Comparison of ENCODE assay signal across 10 mouse cellular contexts in genomic region chr12:105248763-105249233, GRCm38 (mm10). TPM values are rescaled to one million over a fixed set of nuclear protein-coding genes. Genes with fewer than 3 reads are reported as not detected.
A peak's percentile ranks its signal among the peaks of the same experiment; 100 is the strongest.
DNase-seq lines count a peak whose midpoint lies in the region; ATAC-seq and TF ChIP-seq lines count a peak whose summit lies in the region.
"Had no signal": no experiment of that assay in that cellular context is flagged by ENCODE, and none has a peak within 500 bp of the region (broad histone marks: within the 10 kb centered on the region; RNA-seq: fewer than 3 reads in every experiment).

No protein-coding gene starts in this region.

- H3K4me2 ChIP-seq in hindbrain, embryonic 12.5 days (replicated peaks), result peak overlapping the region; percentile 38
- H3K4me2 ChIP-seq in limb, embryonic 14.5 days (replicated peaks; ENCODE audit: low read depth, low read length, severe bottlenecking), result peak overlapping the region; percentile 35

- ATAC-seq in hindbrain, embryonic 12.5 days (ENCODE audit: low FRiP score), result peak; percentile 65; the same call in 1 of the 2 replicates
- peak; percentile 34; the same call in 1 of the 2 replicates for ATAC-seq in limb, embryonic 14.5 days (ENCODE audit: low FRiP score, low read depth)

- H3K4me3 ChIP-seq in hindbrain, embryonic 12.5 days, result no peak overlapping the region
- H3K4me3 ChIP-seq in limb, embryonic 14.5 days (replicated peaks; ENCODE audit: low read length), result no peak overlapping the region
- H3K4me3 ChIP-seq: myocyte had no signal

- no peak overlapping the region for H3K9ac ChIP-seq in hindbrain, embryonic 12.5 days
- H3K9ac ChIP-seq in limb, embryonic 14.5 days (ENCODE audit: low read depth, low read length, severe bottlenecking), result no peak overlapping the region

- WGBS in hindbrain, embryonic 12.5 days, result 6% methylated on average over 9 of the region's 9 CpGs
- WGBS in limb, embryonic 14.5 days, result 2% methylated on average over 9 of the region's 9 CpGs

- peaks cover 28% of the 10 kb centered on the region for H3K4me1 ChIP-seq in hindbrain, embryonic 12.5 days
- H3K4me1 ChIP-seq in limb, embryonic 14.5 days (ENCODE audit: control insufficient read depth, insufficient read depth, low read length), result peaks cover 7% of the 10 kb centered on the region

- peak; percentile 5 to 14 for DNase-seq in cerebellum, adult 18-20 months
- DNase-seq in cerebellum, adult 8-10 months, result no peak
- DNase-seq in cerebellum, postnatal 36 days, result peak; percentile 6 to 22
- peak; percentile 11 for DNase-seq in limb, embryonic 14.5 days (ENCODE audit: low spot score)
- DNase-seq in retina, postnatal 1 day, result peak; percentile 17
- no peak for DNase-seq in right cerebral cortex, postnatal 25 days
- no peak for DNase-seq in B cell, adult 2 months

- no peaks in the 10 kb centered on the region for H3K36me3 ChIP-seq in hindbrain, embryonic 12.5 days
- no peaks in the 10 kb centered on the region for H3K36me3 ChIP-seq in limb, embryonic 14.5 days (ENCODE audit: control insufficient read depth, insufficient read depth, low read length)

- no peaks in the 10 kb centered on the region; the same call in 1 of the 2 replicates for H3K27me3 ChIP-seq in hindbrain, embryonic 12.5 days
- H3K27me3 ChIP-seq in limb, embryonic 14.5 days (ENCODE audit: control insufficient read depth, insufficient read depth, low read length), result no peaks in the 10 kb centered on the region

- no peaks in the 10 kb centered on the region for H3K9me3 ChIP-seq in hindbrain, embryonic 12.5 days (replicated peaks)
- H3K9me3 ChIP-seq in limb, embryonic 14.5 days (ENCODE audit: control insufficient read depth, low read length), result no peaks in the 10 kb centered on the region

- H3K27ac ChIP-seq in hindbrain, embryonic 12.5 days, result peak overlapping the region; percentile 71; the same call in 1 of the 2 replicates
- no peak overlapping the region for H3K27ac ChIP-seq in limb, embryonic 14.5 days (replicated peaks; ENCODE audit: low read depth, low read length)

- TF ChIP-seq POLR2A in limb, embryonic 14.5 days (IDR thresholded peaks at IDR 0.05; ENCODE audit: borderline replicate concordance, extremely low read depth, insufficient read depth, insufficient read length), result no peak

RNA-seq across cellular contexts. Expression of gene Tcl1, which starts 26.2 kb away (rescaled TPM):
- not detected in 2 replicates for polyA plus RNA-seq in hindbrain, embryonic 12.5 days (2016; fragmentation: Nextera tagmentation; extraction: Ambion mirVana)
- polyA plus RNA-seq in limb, embryonic 14.5 days (2012; rRNA removed), result not detected in 2 replicates
- polyA plus RNA-seq in limb, embryonic 14.5 days (2014; fragmentation: Nextera tagmentation; extraction: Ambion mirVana), result not detected in 2 replicates
- polyA plus RNA-seq: C2C12, myocyte had no signal

RNA-seq across cellular contexts. Expression of gene Tcl1b4, which starts 47.0 kb away (rescaled TPM):
- not detected in 2 replicates for polyA plus RNA-seq in hindbrain, embryonic 12.5 days (2016; fragmentation: Nextera tagmentation; extraction: Ambion mirVana)
- polyA plus RNA-seq in limb, embryonic 14.5 days (2012; rRNA removed), result not detected in 2 replicates
- not detected in 2 replicates for polyA plus RNA-seq in limb, embryonic 14.5 days (2014; fragmentation: Nextera tagmentation; extraction: Ambion mirVana)
- polyA plus RNA-seq: C2C12, myocyte had no signal

RNA-seq across cellular contexts. Expression of gene Tcl1b3, which starts 58.0 kb away (rescaled TPM):
- not detected in 2 replicates for polyA plus RNA-seq in hindbrain, embryonic 12.5 days (2016; fragmentation: Nextera tagmentation; extraction: Ambion mirVana)
- polyA plus RNA-seq in limb, embryonic 14.5 days (2012; rRNA removed), result not detected in 2 replicates
- polyA plus RNA-seq in limb, embryonic 14.5 days (2014; fragmentation: Nextera tagmentation; extraction: Ambion mirVana), result not detected in 2 replicates
- polyA plus RNA-seq: C2C12, myocyte had no signal

Comparison
In these comparisons a context has a peak if more than half of its experiments do, and no peak if none do; other contexts are left out.
1. DNase-seq: peak in cerebellum, adult 18-20 months (2 of 2), cerebellum, postnatal 36 days (2 of 2), limb, embryonic 14.5 days (single experiment) and retina, postnatal 1 day (single experiment); none in cerebellum, adult 8-10 months (single experiment), right cerebral cortex, postnatal 25 days (single experiment) and B cell, adult 2 months (0 of 2).